9 mouse cellular contexts compared by ENCODE assay signal in genomic region chr1:136343727-136344126, GRCm38 (mm10). TPM values are rescaled to one million over a fixed set of nuclear protein-coding genes. Genes with fewer than 3 reads are reported as not detected.
A peak's percentile ranks its signal among the peaks of the same experiment; 100 is the strongest.
DNase-seq lines count a peak whose midpoint lies in the region; ATAC-seq and TF ChIP-seq lines count a peak whose summit lies in the region.
"Had no signal": no experiment of that assay in that cellular context is flagged by ENCODE, and none has a peak within 500 bp of the region (broad histone marks: within the 10 kb centered on the region; RNA-seq: fewer than 3 reads in every experiment).

No protein-coding gene starts in this region.

- H3K4me1 ChIP-seq in heart, embryonic 14.5 days (ENCODE audit: control insufficient read depth in 2 of 2, insufficient read depth in 2 of 2, low read length in 2 of 2) = peaks cover 8 to 16% of the 10 kb centered on the region in 2 experiments
- H3K4me1 ChIP-seq in bone marrow macrophage, adult 2 months (ENCODE audit: control insufficient read depth, insufficient read depth, low read length) = peaks cover 10% of the 10 kb centered on the region
- peaks cover 34% of the 10 kb centered on the region for H3K4me1 ChIP-seq in hindbrain, embryonic 12.5 days
- H3K4me1 ChIP-seq in midbrain, embryonic 13.5 days (replicated peaks) = peaks cover 42% of the 10 kb centered on the region

- H3K4me2 ChIP-seq in heart, embryonic 14.5 days (ENCODE audit: low read length) = peak overlapping the region; percentile 87
- peak overlapping the region; percentile 85 for H3K4me2 ChIP-seq in hindbrain, embryonic 12.5 days (replicated peaks)
- H3K4me2 ChIP-seq in midbrain, embryonic 13.5 days (replicated peaks) = peak overlapping the region; percentile 78

- no peak for TF ChIP-seq POLR2A in bone marrow macrophage, adult 2 months (IDR thresholded peaks at IDR 0.05; ENCODE audit: borderline replicate concordance, low read depth, low read length)

- H3K27me3 ChIP-seq in heart, embryonic 14.5 days (ENCODE audit: control insufficient read depth, insufficient read depth, low read length) = no peaks in the 10 kb centered on the region
- no peaks in the 10 kb centered on the region for H3K27me3 ChIP-seq in hindbrain, embryonic 12.5 days
- 0 out of 2 replicates have a peak, but pooled peaks cover 4% of the 10 kb centered on the region for H3K27me3 ChIP-seq in midbrain, embryonic 13.5 days

- H3K36me3 ChIP-seq in heart, embryonic 14.5 days (ENCODE audit: control insufficient read depth, insufficient read depth, low read length) = no peaks in the 10 kb centered on the region
- H3K36me3 ChIP-seq in hindbrain, embryonic 12.5 days = peaks cover 8% of the 10 kb centered on the region
- H3K36me3 ChIP-seq in midbrain, embryonic 13.5 days = 0 out of 2 replicates have a peak, but pooled peaks cover 6% of the 10 kb centered on the region

- H3K27ac ChIP-seq in heart, embryonic 14.5 days (replicated peaks in 1 of 2; ENCODE audit: control insufficient read depth in 1 of 2, insufficient read depth in 1 of 2, low read depth in 2 of 2, low read length in 2 of 2) = no peak overlapping the region
- no peak overlapping the region for H3K27ac ChIP-seq in bone marrow macrophage, adult 2 months (ENCODE audit: insufficient read depth, low read depth, low read length)
- no peak overlapping the region for H3K27ac ChIP-seq in hindbrain, embryonic 12.5 days
- H3K27ac ChIP-seq in midbrain, embryonic 13.5 days = no peak overlapping the region

- no peak for DNase-seq in heart, adult 8-10 months (ENCODE audit: low spot score)
- no peak for DNase-seq in adrenal gland, postnatal 36 days
- DNase-seq in left cerebral cortex, adult 8-10 months (ENCODE audit: low spot score in 2 of 2) = no peak
- DNase-seq in cerebellum, adult 9-10 months = no peak
- DNase-seq: cerebellum, postnatal 36 days had no signal

- no peaks in the 10 kb centered on the region for H3K9me3 ChIP-seq in heart, embryonic 14.5 days (ENCODE audit: control insufficient read depth, low read length)
- H3K9me3 ChIP-seq in hindbrain, embryonic 12.5 days (replicated peaks) = no peaks in the 10 kb centered on the region
- no peaks in the 10 kb centered on the region for H3K9me3 ChIP-seq in midbrain, embryonic 13.5 days

- TF ChIP-seq CTCF in bone marrow macrophage, adult 2 months (IDR thresholded peaks at IDR 0.05; ENCODE audit: low read depth, low read length) = no peak

- H3K9ac ChIP-seq in heart, embryonic 14.5 days (ENCODE audit: low read length) = peak overlapping the region; percentile 51; the same call in 1 of the 2 replicates
- H3K9ac ChIP-seq in hindbrain, embryonic 12.5 days = peak overlapping the region; percentile 97
- peak overlapping the region; percentile 67 for H3K9ac ChIP-seq in midbrain, embryonic 13.5 days (replicated peaks)

- no peak for ATAC-seq in heart, embryonic 14.5 days (ENCODE audit: insufficient number of reproducible peaks, insufficient read depth, low FRiP score, low read depth)
- ATAC-seq in hindbrain, embryonic 12.5 days (ENCODE audit: low FRiP score) = no peak
- ATAC-seq in midbrain, embryonic 13.5 days = no peak

- 28% methylated on average over 7 of the region's 7 CpGs for whole genome bisulfite sequencing in heart, embryonic 14.5 days
- WGBS in hindbrain, embryonic 12.5 days = 20% methylated on average over 7 of the region's 7 CpGs
- WGBS in midbrain, embryonic 13.5 days = 23% methylated on average over 7 of the region's 7 CpGs

- peak overlapping the region; percentile 31 to 67 for H3K4me3 ChIP-seq in heart, embryonic 14.5 days (ENCODE audit: control insufficient read depth in 1 of 2, insufficient read depth in 1 of 2, low read depth in 1 of 2, low read length in 2 of 2)
- H3K4me3 ChIP-seq in bone marrow macrophage, adult 2 months (ENCODE audit: insufficient read depth, low read length) = peak overlapping the region; percentile 27; the same call in 1 of the 2 replicates
- peak overlapping the region; percentile 97 for H3K4me3 ChIP-seq in hindbrain, embryonic 12.5 days
- H3K4me3 ChIP-seq in midbrain, embryonic 13.5 days (replicated peaks) = peak overlapping the region; percentile 93

RNA-seq across cellular contexts. Expression of gene Camsap2, which starts 2.2 kb away (rescaled TPM):
- 12.8 and 13.0 TPM in 2 replicates for polyA plus RNA-seq in heart, embryonic 14.5 days (2014; fragmentation: Nextera tagmentation; extraction: Ambion mirVana)
- total RNA-seq in heart, adult 8-10 months (2022) = 10 to 100 TPM; 17.7 to 24.0 (median 19.5) TPM
- 18.1 and 21.2 TPM in 2 replicates for polyA plus RNA-seq in bone marrow macrophage, adult 2 months (2012; ENCODE audit: insufficient read depth, insufficient read length, missing spikeins)
- polyA plus RNA-seq in hindbrain, embryonic 12.5 days (2016; fragmentation: Nextera tagmentation; extraction: Ambion mirVana) = 38.2 and 39.7 TPM in 2 replicates
- polyA plus RNA-seq in midbrain, embryonic 13.5 days (2015; fragmentation: Nextera tagmentation; extraction: Ambion mirVana) = 28.1 and 29.1 TPM in 2 replicates
- 10 to 100 TPM; 39.0 to 46.4 TPM for total RNA-seq in adrenal gland, postnatal 36 days (2021)
- total RNA-seq in left cerebral cortex, adult 8-10 months (2022) = 100 to 1,000 TPM; 119 to 146 (median 126) TPM

Comparison
In these comparisons a context has a peak if more than half of its experiments do, and no peak if none do; other contexts are left out.
1. H3K4me3 ChIP-seq: peak in every context shown above with its lines; median percentile 97 in hindbrain, embryonic 12.5 days; 93 in midbrain, embryonic 13.5 days; 49 in heart, embryonic 14.5 days; 27 in bone marrow macrophage, adult 2 months.